Mouse (Mus musculus): ENCODE data around the gene Lrrc74b.
"Not testable (repeated sequence)": the region's sequence is repeated elsewhere in the genome, so short reads cannot be mapped to it uniquely, and the experiment has no call there.

The Lrrc74b gene

DNA sequence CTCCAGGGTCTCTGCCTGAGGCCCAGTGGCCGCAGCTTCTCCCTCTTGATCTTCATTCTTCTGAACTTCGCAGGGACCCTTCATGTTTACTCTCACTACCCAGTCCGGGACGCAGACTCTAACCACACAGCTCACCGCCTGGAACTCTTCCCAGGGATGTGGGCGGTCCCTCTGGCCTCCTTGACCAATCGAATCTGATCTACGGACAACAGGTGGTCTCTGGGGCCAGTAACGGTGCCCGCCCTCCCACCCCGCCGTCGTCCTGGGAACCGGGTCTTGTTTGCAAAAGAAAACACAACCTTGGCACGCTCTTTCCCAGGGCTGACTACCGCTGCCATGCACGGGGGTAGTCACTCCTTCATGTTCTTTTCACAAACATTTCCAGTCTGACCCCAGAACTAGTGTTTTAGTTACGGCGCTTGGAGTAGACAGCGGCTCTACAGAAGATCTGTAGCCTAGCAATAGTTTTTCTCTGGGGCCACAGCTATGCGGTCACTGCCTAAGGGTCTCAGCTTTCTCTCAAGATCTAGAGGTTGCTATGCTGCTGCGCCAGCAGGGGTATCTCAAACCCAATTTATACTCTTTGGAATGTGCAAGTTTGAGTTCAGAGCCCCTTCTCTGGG, at the start of gene Lrrc74b:
Gene Lrrc74b, minus strand, starts transcription at position 120 of the 623 bp plus-strand sequence.
- no peak for DNase-seq (ENCODE audit: low spot score)

DNA sequence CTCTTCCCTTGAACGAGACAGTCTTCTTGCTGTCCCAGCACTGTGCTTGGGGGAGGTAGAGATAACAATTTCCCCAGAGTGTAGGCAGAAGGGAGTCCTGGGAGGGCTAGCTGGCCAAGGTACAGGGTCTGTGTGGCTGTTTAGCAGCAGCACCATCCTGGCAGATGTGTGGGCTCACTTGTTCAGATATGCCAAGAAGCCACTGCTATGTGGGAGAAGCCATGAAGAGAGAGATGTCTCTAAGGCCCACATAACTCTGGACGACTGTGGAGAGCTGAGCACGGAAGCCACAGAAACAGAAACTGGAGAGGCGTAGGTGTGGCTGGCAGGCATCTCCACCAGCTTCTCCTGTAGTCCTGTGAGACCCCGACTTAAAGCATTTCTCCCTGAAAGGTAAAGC, 44.6 kb upstream of the Lrrc74b start:
- no peak for DNase-seq (ENCODE audit: low spot score)

DNA sequence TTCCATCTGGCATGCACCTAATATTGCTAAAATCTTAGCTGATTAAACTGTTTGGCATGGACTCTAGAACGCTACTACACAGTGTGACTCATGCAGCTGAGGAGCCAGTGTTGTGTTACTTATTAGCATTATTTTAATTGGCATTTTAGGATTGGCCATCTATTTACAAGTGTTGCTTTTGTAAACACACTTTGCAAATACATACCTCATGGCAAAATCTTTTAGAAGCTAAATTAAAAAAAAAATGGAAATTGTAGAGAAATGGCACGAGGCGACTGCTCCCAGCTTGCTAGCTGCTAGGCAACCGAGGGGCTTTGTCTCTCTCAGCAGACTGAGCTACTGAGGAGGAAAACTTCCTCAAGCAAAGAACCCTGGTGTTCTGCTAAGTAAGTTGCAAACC, 43.9 kb upstream of the Lrrc74b start:
- DNase-seq (ENCODE audit: low spot score) = no peak

- DNase-seq (ENCODE audit: low spot score) = no peak
Measured at GRCm38 (mm10) chr16:17600944-17601562, 40.0 kb upstream of the Lrrc74b start.

DNA sequence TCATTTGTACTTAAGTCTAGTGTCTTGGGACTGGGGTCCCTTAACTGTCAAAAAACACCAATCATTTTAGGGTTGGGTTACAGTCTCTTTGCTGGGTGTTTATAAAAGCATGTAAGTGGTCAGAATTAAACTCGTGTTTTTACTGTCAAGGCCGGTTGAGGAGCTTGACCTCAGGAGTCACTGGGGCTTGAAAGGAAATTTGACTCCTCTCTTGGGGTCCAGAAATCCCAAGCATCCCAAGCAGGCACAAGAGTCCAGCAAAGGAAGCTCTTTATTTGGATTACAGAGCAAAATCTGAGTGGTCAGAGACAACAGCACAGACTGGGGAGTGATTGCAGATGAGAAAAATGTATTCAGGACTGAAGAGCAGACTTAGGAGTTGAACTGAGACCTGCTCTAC, 29.7 kb upstream of the Lrrc74b start:
- DNase-seq (ENCODE audit: low spot score) = no peak

DNA sequence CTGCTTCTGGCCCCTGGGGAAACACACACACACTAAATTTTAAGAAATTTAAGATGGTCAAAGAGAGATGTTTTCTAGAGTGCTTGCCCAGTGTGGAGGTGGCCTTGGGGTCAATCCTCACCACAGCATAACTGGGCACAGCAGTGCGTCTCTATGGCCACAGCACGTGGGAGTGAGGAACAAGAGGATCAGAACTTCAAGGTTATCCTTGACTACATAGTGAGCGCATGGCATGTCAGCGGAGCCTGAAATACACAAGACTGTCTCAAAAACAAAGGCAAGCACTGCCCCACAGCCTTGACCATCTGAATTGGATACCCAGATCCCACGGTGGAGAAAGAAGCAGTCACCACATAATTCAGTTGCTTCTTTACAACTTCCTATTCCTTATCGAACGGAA, 23.5 kb upstream of the Lrrc74b start:
- no peak for DNase-seq (ENCODE audit: low spot score)

DNA sequence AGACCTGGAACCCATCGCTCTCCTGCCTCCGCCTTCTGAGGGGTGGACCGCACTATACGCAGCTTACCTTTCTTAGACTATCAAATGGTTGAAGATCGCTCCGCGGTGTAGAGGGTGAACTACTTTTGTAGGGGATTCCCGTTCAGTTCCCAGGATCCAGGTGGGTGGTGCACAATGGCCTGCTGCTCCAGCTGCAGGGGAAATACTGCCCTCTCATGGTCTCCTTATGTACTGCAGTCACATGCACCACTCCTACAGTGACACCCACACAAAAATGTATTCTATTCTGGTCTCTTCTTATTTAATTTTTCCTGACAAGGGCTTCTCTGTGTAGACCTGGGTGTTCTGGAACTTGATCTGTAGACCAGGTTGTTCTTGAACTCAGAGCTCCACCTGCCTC, 22.0 kb upstream of the Lrrc74b start, which contains the start of gene Slc7a4:
Gene Slc7a4, minus strand, starts transcription at position 151 of the 400 bp plus-strand sequence.
- no peak for DNase-seq (ENCODE audit: low spot score)

- no peak for DNase-seq (ENCODE audit: low spot score)
Measured at GRCm38 (mm10) chr16:17576825-17577215, 15.8 kb upstream of the Lrrc74b start.

DNA sequence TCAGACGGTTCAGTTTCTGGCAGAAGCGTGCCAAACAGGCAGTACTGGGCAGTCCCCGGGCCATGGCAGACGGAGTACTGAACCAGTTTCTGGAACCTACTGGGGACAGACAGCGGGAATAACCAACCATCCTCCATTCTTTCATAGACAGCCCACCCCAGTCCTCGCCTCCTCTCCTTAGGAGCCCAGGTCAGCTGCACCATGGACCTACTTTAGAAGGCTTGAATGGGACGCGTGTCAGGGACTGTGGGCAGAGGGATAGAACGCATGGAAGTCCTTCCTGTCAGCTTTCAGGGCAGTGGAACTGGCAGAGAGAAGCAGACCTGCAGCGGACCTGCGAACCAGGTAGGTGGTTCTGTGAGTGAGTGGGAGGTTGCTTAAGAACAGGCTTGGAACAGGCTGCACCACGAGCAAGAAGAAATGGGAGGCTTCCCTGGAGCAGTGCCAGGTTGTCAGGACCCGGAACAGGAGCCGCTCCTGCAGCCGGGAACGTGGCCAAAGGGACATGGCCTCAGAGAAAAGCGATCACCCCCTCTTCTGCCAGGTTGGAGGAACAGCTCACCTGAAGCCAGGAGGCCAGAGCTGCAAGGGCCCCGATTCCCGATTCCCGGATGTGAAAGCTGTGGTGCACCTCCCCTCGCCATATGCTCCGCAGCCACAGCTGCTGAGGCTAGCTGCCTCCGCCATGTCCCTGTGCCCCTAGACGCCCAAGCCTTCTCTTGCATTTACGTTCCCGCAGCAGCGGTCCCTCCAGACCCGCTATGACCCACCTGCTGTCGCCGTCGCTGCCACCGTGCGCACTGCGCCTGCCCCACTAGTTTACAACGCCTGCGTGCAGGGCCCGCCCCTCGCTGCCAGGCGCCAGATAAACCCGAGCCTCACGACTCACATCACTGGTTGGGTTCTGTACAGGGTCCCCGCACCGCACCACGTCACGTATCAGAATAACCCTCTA, 15.1 kb upstream of the Lrrc74b start:
- no peak for DNase-seq (ENCODE audit: low spot score)

DNA sequence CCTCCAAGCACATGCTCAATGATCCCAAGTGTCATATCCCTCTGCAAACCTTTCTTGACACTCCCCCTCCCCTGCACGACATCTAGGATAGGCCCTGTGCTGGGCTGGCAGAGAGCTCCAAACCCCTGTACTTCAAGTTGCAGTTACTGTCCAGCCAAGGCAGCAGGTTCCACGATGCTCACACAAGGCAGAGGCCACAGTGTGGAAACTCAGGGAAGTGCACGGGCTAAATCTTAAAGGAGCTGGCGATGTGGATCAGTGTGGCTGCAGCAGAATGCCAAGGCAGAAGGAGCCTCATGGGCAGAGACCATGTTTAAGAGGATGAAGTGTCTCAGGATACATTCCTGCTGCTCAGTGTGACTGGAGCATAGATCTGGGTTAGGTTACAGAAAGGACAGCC, 5.1 kb upstream of the Lrrc74b start:
- no peak for DNase-seq (ENCODE audit: low spot score)

- DNase-seq (ENCODE audit: low spot score) = no peak
Measured at GRCm38 (mm10) chr16:17564771-17565170, 3.7 kb upstream of the Lrrc74b start.

GRCm38 (mm10) chr16:17564221-17564620, 3.2 kb upstream of the Lrrc74b start:
- no peak for DNase-seq (ENCODE audit: low spot score)

- no peak for DNase-seq (ENCODE audit: low spot score)
Measured at GRCm38 (mm10) chr16:17563580-17563979, 2.5 kb upstream of the Lrrc74b start.

GRCm38 (mm10) chr16:17561751-17562208, 733 bp upstream of the Lrrc74b start, which contains the start of gene P2rx6:
Gene P2rx6, plus strand, starts transcription at chr16:17561885.
- no peak for DNase-seq (ENCODE audit: low spot score)

- DNase-seq (ENCODE audit: low spot score) = no peak
Measured at GRCm38 (mm10) chr16:17559396-17560027, 1.5 kb downstream of the Lrrc74b start.

- DNase-seq (ENCODE audit: low spot score) = no peak
Measured at GRCm38 (mm10) chr16:17558811-17559210, 2.2 kb downstream of the Lrrc74b start.

GRCm38 (mm10) chr16:17557947-17558480, 3.0 kb downstream of the Lrrc74b start:
- DNase-seq (ENCODE audit: low spot score) = peak; percentile 75

GRCm38 (mm10) chr16:17556907-17557306, 4.1 kb downstream of the Lrrc74b start:
- no peak for DNase-seq (ENCODE audit: low spot score)

- no peak for DNase-seq (ENCODE audit: low spot score)
Measured at GRCm38 (mm10) chr16:17556180-17556579, 4.9 kb downstream of the Lrrc74b start.

GRCm38 (mm10) chr16:17554702-17555101, 6.3 kb downstream of the Lrrc74b start:
- not testable (repeated sequence) for DNase-seq (ENCODE audit: low spot score)

- DNase-seq (ENCODE audit: low spot score) = no peak
Measured at GRCm38 (mm10) chr16:17553910-17554685, 6.9 kb downstream of the Lrrc74b start.

Data from layer of hippocampus, adult 9-10 months (tissue).